Mouse (Mus musculus): ENCODE results near the gene Glul. TPM values are rescaled to one million over a fixed set of nuclear protein-coding genes. Genes with fewer than 3 reads are reported as not detected.
A peak's percentile ranks its signal among the peaks of the same experiment; 100 is the strongest.

Gene Glul
- polyA plus RNA-seq, 1 experiment, result 19.3 TPM

DNA sequence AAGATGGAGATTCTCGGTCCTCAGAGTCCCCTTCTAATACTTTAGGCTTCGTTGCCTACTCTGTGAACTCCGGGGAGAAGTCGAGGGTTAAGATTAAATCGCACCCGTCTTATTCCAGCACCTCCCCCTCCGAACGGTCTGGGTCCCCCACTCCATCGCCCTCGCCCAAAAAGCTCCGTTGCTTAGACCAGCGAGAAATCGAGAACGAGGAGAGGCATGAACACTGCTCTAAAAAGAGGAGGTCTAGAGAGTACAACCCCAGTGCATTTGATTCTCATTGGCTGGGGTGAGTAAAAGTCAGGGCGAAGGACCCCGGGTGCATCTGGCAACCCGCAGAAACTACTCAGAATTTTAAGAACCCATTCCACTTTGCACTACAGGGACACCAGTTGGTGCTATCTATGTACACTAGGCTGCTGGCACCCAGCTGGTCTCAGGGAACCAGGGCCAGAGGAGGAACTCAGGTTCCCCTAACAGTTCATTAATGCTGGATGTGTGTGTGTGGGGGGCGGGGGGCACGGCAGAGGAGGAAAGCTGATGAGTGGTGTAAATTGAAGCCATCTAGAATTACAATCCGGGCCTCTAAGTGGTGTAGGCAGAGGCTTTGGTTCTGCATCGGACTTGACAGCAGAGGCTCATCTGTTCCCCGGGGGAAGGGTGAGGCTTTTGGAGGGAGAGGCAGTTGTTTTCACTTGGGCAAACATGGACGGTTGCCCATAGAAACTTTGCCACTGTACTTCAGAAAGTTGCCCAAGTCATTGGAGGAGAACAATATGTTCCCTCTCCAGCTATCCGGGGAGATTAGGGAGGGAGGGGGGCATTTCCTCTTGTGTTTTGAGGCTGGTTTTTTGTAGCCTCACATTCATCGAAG lies 1.4 kb downstream of the Glul start:
- TF ChIP-seq POLR2A (IDR thresholded peaks at IDR 0.05; ENCODE audit: low read depth, low read length), result no peak
- TF ChIP-seq CTCF (IDR thresholded peaks at IDR 0.05; ENCODE audit: extremely low read depth, insufficient read length, insufficient replicate concordance, low read depth, low read length), result no peak
- Histone ChIP-seq H3K27me3 (ENCODE audit: control insufficient read depth, insufficient read depth, low read length) (no peaks in the 10 kb centered on the region), H3K4me1 (ENCODE audit: control insufficient read depth, insufficient read depth, insufficient read length, low read length) (no peaks in the 10 kb centered on the region; the same call in none of the 2 replicates), H3K36me3 (ENCODE audit: control insufficient read depth, insufficient read depth, low read length) (peaks cover 20% of the 10 kb centered on the region), H3K4me3 (ENCODE audit: low read depth, low read length) (peak overlapping the region; percentile 96), H3K27ac (ENCODE audit: insufficient read depth, low read depth, low read length) (peak overlapping the region; percentile 90)
- WGBS, result 2% methylated on average over 25 of the region's 25 CpGs

DNA sequence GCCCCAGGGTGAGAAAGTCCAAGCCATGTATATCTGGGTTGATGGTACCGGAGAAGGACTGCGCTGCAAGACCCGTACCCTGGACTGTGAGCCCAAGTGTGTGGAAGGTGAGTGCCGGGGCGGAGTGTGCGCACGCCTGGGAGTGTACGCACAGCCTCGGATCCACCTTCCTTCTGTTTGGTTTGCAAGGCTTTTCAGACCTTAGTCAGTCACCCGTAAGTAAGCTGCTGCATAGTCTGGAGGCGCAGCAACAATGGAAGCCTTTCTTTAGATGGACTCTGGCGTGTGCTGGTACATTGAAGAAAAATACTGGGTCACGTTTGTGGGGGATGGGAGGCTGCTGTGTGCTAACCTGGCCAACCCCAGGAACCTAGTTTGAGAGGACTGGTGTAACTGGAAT lies 3.3 kb downstream of the Glul start:
- Histone ChIP-seq H3K27ac (ENCODE audit: insufficient read depth, low read depth, low read length) (no peak overlapping the region), H3K4me1 (ENCODE audit: control insufficient read depth, insufficient read depth, insufficient read length, low read length) (no peaks in the 10 kb centered on the region; the same call in none of the 2 replicates), H3K4me3 (ENCODE audit: low read depth, low read length) (no peak overlapping the region), H3K27me3 (ENCODE audit: control insufficient read depth, insufficient read depth, low read length) (no peaks in the 10 kb centered on the region), H3K36me3 (ENCODE audit: control insufficient read depth, insufficient read depth, low read length) (peaks cover 35% of the 10 kb centered on the region)
- TF ChIP-seq POLR2A (IDR thresholded peaks at IDR 0.05; ENCODE audit: low read depth, low read length), result no peak
- TF ChIP-seq CTCF (IDR thresholded peaks at IDR 0.05; ENCODE audit: extremely low read depth, insufficient read length, insufficient replicate concordance, low read depth, low read length), result no peak
- WGBS, result 90% methylated on average over 13 of the region's 13 CpGs

DNA sequence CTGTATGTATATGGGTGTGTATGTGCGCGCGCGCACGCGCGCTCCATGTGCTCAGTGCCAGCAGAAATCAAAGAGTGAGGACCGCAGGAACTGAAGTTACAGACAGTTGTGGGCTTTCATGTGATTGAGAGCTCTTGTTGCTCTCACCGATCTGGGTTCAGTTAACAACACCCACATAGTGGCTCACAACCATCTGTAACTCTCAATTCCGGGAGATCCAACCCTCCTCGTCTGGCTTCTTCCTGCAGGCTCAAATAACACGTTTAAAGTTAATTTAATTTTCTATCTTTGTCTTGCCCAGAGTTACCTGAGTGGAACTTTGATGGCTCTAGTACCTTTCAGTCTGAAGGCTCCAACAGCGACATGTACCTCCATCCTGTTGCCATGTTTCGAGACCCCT lies 4.5 kb downstream of the Glul start:
- H3K4me3 ChIP-seq (ENCODE audit: low read depth, low read length), result no peak overlapping the region

DNA sequence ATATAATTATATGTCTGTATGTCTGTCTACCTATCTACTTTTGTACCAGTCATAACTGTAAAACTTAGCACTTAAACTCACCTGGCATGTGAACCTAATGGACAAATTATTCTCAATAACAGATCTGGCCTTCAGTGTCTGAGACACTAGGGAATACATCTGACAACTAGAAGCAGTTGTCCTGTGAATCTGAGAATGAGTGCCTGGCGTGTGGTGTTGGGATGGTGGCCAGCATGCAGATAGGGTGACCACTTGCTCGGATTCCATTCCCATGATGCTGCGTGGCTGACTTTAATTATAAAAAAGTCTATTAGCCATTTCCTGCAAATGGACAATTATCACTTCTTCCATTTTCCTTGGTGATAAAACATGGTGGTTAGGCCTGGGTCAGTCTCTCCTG lies 6.1 kb downstream of the Glul start:
- 89% methylated on average over 3 of the region's 3 CpGs for WGBS
- H3K36me3 ChIP-seq (ENCODE audit: control insufficient read depth, insufficient read depth, low read length), result peaks cover 40% of the 10 kb centered on the region
- H3K27ac ChIP-seq (ENCODE audit: insufficient read depth, low read depth, low read length), result no peak overlapping the region
- no peak overlapping the region for H3K4me3 ChIP-seq (ENCODE audit: low read depth, low read length)
- H3K4me1 ChIP-seq (ENCODE audit: control insufficient read depth, insufficient read depth, insufficient read length, low read length), result peaks cover 5% of the 10 kb centered on the region
- TF ChIP-seq POLR2A (IDR thresholded peaks at IDR 0.05; ENCODE audit: low read depth, low read length) (no peak), CTCF (IDR thresholded peaks at IDR 0.05; ENCODE audit: extremely low read depth, insufficient read length, insufficient replicate concordance, low read depth, low read length) (no peak)
- no peaks in the 10 kb centered on the region for H3K27me3 ChIP-seq (ENCODE audit: control insufficient read depth, insufficient read depth, low read length)

More for the DNA sequence above, 4.5 kb downstream of the Glul start:
- Histone ChIP-seq H3K4me1 (ENCODE audit: control insufficient read depth, insufficient read depth, insufficient read length, low read length) (no peaks in the 10 kb centered on the region; the same call in none of the 2 replicates), H3K36me3 (ENCODE audit: control insufficient read depth, insufficient read depth, low read length) (peaks cover 40% of the 10 kb centered on the region), H3K27me3 (ENCODE audit: control insufficient read depth, insufficient read depth, low read length) (no peaks in the 10 kb centered on the region), H3K27ac (ENCODE audit: insufficient read depth, low read depth, low read length) (no peak overlapping the region)
- TF ChIP-seq CTCF (IDR thresholded peaks at IDR 0.05; ENCODE audit: extremely low read depth, insufficient read length, insufficient replicate concordance, low read depth, low read length), result no peak
- TF ChIP-seq POLR2A (IDR thresholded peaks at IDR 0.05; ENCODE audit: low read depth, low read length), result no peak
- 93% methylated on average over 14 of the region's 14 CpGs for WGBS

DNA sequence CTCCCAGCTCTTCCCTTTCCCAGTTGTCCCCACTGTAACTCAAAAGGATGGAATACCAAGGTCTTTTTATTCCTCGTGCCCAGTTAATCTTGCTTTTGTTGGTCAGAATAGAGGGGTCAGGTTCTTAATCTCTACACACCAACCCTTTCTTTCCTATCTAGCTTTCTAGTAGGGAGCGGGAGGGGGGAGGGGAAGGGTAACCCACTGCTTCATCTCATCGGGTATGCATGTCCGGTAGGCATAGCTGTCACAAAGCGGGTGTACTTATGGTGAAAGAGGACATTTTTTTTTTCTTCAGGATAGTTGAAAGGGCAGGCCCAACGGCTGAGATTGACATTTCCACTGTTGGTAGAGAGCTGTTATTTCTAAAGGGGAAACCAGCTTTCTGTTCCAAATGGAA lies 8.5 kb downstream of the Glul start:
- Histone ChIP-seq H3K4me3 (ENCODE audit: low read depth, low read length) (no peak overlapping the region), H3K36me3 (ENCODE audit: control insufficient read depth, insufficient read depth, low read length) (peaks cover 37% of the 10 kb centered on the region), H3K4me1 (ENCODE audit: control insufficient read depth, insufficient read depth, insufficient read length, low read length) (peaks cover 9% of the 10 kb centered on the region), H3K27ac (ENCODE audit: insufficient read depth, low read depth, low read length) (no peak overlapping the region), H3K27me3 (ENCODE audit: control insufficient read depth, insufficient read depth, low read length) (no peaks in the 10 kb centered on the region)
- no peak for TF ChIP-seq POLR2A (IDR thresholded peaks at IDR 0.05; ENCODE audit: low read depth, low read length)
- no peak for TF ChIP-seq CTCF (IDR thresholded peaks at IDR 0.05; ENCODE audit: extremely low read depth, insufficient read length, insufficient replicate concordance, low read depth, low read length)
- 90% methylated on average over 6 of the region's 6 CpGs for WGBS

DNA sequence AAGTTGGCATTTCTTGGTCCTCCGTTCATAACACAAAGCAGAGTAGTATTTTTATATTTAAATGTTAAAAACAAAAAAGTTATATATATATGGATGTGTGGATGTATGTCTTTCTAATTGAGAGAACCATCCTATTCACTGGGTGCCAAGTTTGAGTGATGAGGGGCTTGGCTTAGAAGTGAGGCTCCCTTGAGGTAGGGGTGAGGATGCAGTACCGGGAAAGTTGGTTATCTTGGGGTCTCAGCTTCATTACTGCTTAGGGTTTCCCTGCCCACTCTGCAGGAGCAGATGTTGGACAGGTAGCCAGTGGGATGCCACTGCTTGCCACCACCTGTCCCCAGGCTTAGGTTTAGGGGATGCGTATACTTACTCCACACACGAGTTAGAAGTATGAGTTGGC lies 9.0 kb downstream of the Glul start:
- Histone ChIP-seq H3K27me3 (ENCODE audit: control insufficient read depth, insufficient read depth, low read length) (no peaks in the 10 kb centered on the region), H3K36me3 (ENCODE audit: control insufficient read depth, insufficient read depth, low read length) (peaks cover 34% of the 10 kb centered on the region), H3K27ac (ENCODE audit: insufficient read depth, low read depth, low read length) (no peak overlapping the region), H3K4me1 (ENCODE audit: control insufficient read depth, insufficient read depth, insufficient read length, low read length) (peaks cover 9% of the 10 kb centered on the region), H3K4me3 (ENCODE audit: low read depth, low read length) (no peak overlapping the region)
- 80% methylated on average over 4 of the region's 4 CpGs for WGBS
- TF ChIP-seq CTCF (IDR thresholded peaks at IDR 0.05; ENCODE audit: extremely low read depth, insufficient read length, insufficient replicate concordance, low read depth, low read length) (no peak), POLR2A (IDR thresholded peaks at IDR 0.05; ENCODE audit: low read depth, low read length) (no peak)

DNA sequence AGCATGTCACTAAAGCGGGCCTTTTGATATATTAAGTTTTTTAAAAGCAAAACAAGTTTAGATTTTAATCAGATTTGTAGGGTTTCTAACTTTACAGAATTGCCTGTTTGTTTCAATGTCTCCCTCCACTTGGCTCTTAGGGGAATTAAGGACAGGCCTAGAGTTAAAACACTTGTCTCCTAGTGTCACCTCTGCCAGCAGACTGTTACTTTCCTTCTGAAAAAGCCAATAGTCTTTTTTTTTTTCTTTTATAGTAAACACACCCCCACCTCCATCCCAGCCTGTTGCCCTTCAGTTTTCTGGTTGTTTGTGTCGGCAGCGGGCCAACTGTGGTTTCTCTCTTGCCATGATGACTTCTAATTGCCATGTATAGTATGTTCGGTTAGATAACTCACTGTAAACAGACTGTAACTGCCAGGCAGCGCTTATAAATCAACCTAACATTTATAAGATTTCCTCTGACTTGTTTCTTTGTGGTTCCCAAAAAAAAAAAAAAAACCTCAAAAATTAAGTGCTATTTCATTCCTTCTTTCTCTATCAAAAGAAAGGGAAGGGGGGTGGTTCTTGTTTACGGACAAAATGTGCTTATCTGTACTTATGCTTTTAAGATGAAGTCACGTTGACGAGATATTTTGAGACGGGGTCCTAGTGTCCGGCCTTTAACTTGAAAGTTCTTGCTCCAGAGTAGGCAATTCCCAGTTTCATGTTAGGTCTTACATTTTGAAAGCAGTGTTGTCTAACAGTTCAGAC lies 9.6 kb downstream of the Glul start:
- WGBS, result 40% methylated on average over 10 of the region's 10 CpGs
- TF ChIP-seq CTCF (IDR thresholded peaks at IDR 0.05; ENCODE audit: extremely low read depth, insufficient read length, insufficient replicate concordance, low read depth, low read length) (no peak), POLR2A (IDR thresholded peaks at IDR 0.05; ENCODE audit: low read depth, low read length) (no peak)
- H3K27ac ChIP-seq (ENCODE audit: insufficient read depth, low read depth, low read length), result no peak overlapping the region
- no peaks in the 10 kb centered on the region for H3K27me3 ChIP-seq (ENCODE audit: control insufficient read depth, insufficient read depth, low read length)
- H3K4me1 ChIP-seq (ENCODE audit: control insufficient read depth, insufficient read depth, insufficient read length, low read length), result peaks cover 9% of the 10 kb centered on the region; the same call in 1 of the 2 replicates
- peaks cover 29% of the 10 kb centered on the region for H3K36me3 ChIP-seq (ENCODE audit: control insufficient read depth, insufficient read depth, low read length)
- H3K4me3 ChIP-seq (ENCODE audit: low read depth, low read length), result no peak overlapping the region

Measured in small intestine, adult 2 months (tissue).